Mouse (Mus musculus) ES-Bruce4 (cell line): Measurements from ENCODE around the gene Iars2. TPM values are rescaled to one million over a fixed set of nuclear protein-coding genes. Genes with fewer than 3 reads are reported as not detected.
A peak's percentile ranks its signal among the peaks of the same experiment; 100 is the strongest.

Experiments used
- H3K27ac ChIP-seq: 2 replicates; pipeline ENCODE4 v1.5.1; 2012; ENCODE audit warnings: low read length, inconsistent platforms; ENCODE audit not compliant: insufficient read depth
- H3K27me3 ChIP-seq: 2 replicates; pipeline ENCODE4 v1.6.1; 2012; ENCODE audit warnings: mild to moderate bottlenecking, low read length, inconsistent platforms; ENCODE audit not compliant: control insufficient read depth, poor library complexity, insufficient read depth, severe bottlenecking
- H3K36me3 ChIP-seq: 2 replicates; pipeline ENCODE4 v1.6.1; 2012; ENCODE audit warnings: inconsistent platforms, mild to moderate bottlenecking, low read length, moderate library complexity; ENCODE audit not compliant: control insufficient read depth, poor library complexity, insufficient read depth, severe bottlenecking
- H3K4me1 ChIP-seq: one replicate; pipeline ENCODE4 v1.8.1; 2011; ENCODE audit warnings: low read length; ENCODE audit not compliant: control insufficient read depth, insufficient read depth
- H3K4me3 ChIP-seq: 2 replicates; pipeline ENCODE4 v1.5.1; 2011; ENCODE audit warnings: low read depth, mild to moderate bottlenecking, low read length
- H3K9ac ChIP-seq: 2 replicates; pipeline ENCODE4 v1.6.1; 2012; ENCODE audit warnings: low read depth, mild to moderate bottlenecking, inconsistent platforms; ENCODE audit not compliant: poor library complexity, severe bottlenecking
- H3K9me3 ChIP-seq: replicated peaks from 2 replicates; pipeline ENCODE4 v1.6.1; 2012; ENCODE audit warnings: mild to moderate bottlenecking, low read length, inconsistent platforms; ENCODE audit not compliant: control insufficient read depth, poor library complexity, insufficient read depth, severe bottlenecking
- CTCF ChIP-seq: IDR thresholded peaks from one replicate; pipeline ENCODE4 v1.8.1; 2011; ENCODE audit warnings: low read depth, low read length
- EP300 ChIP-seq: IDR thresholded peaks from 2 replicates; pipeline ENCODE4 v1.6.1; 2011; ENCODE audit warnings: low read depth, low read length; ENCODE audit not compliant: insufficient read depth
- POLR2A ChIP-seq: IDR thresholded peaks from one replicate; pipeline ENCODE4 v1.8.1; 2011; ENCODE audit warnings: low read length; ENCODE audit not compliant: insufficient read depth
- polyA plus RNA-seq: library from polyadenylated mRNA; stranded (reverse); fragments of >200 nt; gene quantifications from 2 replicates; pipeline ENCODE4 v1.2.4, GENCODE M21; 2011; ENCODE audit warnings: low read depth; ENCODE audit not compliant: missing spikeins, insufficient read depth, insufficient read length

The Iars2 gene
- polyA plus RNA-seq, 1 experiment = 55.5 TPM

DNA sequence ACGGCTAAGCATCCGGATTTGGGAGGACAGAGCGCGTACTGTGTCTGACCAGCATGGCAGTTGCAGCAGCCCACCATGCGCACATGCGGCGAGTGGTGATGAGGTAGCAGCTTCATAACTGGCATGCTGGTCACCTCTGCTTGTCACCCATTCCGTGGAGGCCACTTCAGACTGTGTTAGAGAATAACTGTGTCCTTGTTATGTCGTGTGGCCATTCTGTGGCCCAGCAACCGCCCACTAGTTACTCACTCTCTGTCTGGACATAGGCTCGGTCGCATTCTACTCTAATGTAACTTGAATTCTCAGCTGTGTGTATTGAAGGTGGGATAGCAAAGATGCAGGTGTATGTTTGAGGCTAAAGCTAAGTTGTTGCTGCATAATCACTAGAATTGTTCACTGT is 73.9 kb downstream of the Iars2 start:
- H3K27me3 ChIP-seq = no peaks in the 10 kb centered on the region
- TF ChIP-seq EP300 (no peak), POLR2A (no peak), CTCF (no peak)
- H3K36me3 ChIP-seq = peaks cover 8% of the 10 kb centered on the region
- H3K4me3 ChIP-seq = no peak overlapping the region
- H3K9ac ChIP-seq = no peak overlapping the region
- H3K9me3 ChIP-seq = no peaks in the 10 kb centered on the region
- H3K27ac ChIP-seq = no peak overlapping the region
- no peaks in the 10 kb centered on the region for H3K4me1 ChIP-seq

DNA sequence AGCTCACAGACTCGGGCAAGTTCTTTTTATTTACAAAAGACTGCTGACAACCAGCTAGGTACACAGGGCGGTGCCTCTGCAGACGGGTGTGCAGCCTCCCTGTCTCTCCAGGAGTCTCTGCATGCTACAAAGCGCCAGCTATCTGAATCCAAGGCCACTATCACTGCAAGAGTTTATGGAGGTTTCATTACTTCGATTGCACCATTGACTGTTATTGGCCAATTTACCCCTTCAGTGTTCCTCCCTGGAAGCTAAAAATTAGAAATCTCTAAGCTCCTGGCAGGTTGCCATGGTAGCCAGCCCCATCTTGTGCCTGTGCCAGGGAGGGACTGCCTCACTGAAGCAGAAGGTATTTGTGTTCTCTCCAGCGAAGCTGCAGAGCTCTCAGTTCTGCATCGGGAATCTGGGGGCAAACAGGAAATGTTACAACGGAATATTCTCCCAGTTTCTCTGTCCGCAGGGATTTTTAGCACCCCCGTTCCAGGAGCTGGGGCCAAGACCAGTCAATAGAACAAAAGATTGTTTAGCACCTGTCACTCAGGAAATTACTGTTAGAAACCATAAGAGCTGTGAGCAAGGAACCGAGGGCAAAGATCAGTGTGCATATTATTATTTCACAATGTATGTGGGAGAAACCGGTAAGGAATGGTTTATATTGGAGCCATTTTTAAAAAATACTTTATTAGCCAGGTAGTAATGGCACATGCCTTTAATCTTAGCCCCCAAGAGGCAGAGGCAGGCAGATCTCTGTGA is 75.9 kb downstream of the Iars2 start:
- Histone ChIP-seq H3K9ac (no peak overlapping the region), H3K27ac (no peak overlapping the region), H3K4me3 (no peak overlapping the region), H3K9me3 (no peaks in the 10 kb centered on the region), H3K4me1 (no peaks in the 10 kb centered on the region), H3K27me3 (no peaks in the 10 kb centered on the region), H3K36me3 (peaks cover 10% of the 10 kb centered on the region)
- TF ChIP-seq POLR2A (no peak), CTCF (no peak), EP300 (no peak)

DNA sequence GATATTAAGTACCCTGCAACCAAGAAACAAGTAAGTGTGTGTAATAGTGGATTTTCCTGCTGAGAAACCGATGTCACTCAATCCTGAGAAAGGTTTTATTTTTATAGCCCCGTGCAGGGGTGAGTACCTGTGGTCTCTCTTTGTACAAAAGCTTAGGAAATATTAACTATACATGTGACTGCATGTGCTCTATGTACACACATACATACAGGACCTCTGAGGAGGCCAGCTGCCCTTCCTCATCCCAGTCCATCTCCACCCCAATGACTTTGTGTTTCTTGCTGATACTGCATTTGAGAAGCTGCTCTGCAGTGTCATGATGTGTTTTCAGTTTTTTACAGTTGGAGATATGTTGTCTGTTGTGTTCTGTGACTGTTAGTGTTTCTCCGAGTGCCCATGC is 76.8 kb downstream of the Iars2 start:
- H3K4me3 ChIP-seq = no peak overlapping the region
- H3K27me3 ChIP-seq = no peaks in the 10 kb centered on the region
- no peaks in the 10 kb centered on the region for H3K4me1 ChIP-seq
- H3K36me3 ChIP-seq = peaks cover 10% of the 10 kb centered on the region
- no peak overlapping the region for H3K9ac ChIP-seq
- H3K9me3 ChIP-seq = no peaks in the 10 kb centered on the region
- no peak for TF ChIP-seq POLR2A
- TF ChIP-seq CTCF = no peak
- no peak for TF ChIP-seq EP300
- H3K27ac ChIP-seq = no peak overlapping the region

DNA sequence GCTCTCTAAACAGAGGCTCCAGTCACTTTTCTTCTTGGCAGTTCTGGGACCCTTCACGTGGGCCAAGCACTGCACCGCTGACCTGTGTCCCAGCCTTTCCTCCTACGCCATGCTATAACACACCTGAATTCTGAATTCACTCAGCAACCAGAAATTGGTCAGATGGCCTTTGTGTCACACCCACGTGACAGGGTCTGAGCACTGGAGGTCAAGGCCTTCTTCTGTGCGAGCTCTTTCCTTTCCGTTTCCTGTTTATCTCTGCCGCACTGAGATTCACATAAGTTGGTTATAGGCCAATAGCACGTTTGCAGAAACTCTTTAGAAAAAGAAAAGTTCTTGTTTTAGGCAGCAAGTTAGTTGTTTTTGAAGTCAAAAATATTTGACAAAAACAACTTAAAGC is 80.5 kb downstream of the Iars2 start:
- no peak overlapping the region for H3K4me3 ChIP-seq
- no peaks in the 10 kb centered on the region for H3K4me1 ChIP-seq
- no peak overlapping the region for H3K27ac ChIP-seq
- H3K27me3 ChIP-seq = no peaks in the 10 kb centered on the region
- no peak overlapping the region for H3K9ac ChIP-seq
- TF ChIP-seq CTCF = no peak
- TF ChIP-seq EP300 = no peak
- no peak for TF ChIP-seq POLR2A
- H3K36me3 ChIP-seq = peaks cover 10% of the 10 kb centered on the region
- no peaks in the 10 kb centered on the region for H3K9me3 ChIP-seq

DNA sequence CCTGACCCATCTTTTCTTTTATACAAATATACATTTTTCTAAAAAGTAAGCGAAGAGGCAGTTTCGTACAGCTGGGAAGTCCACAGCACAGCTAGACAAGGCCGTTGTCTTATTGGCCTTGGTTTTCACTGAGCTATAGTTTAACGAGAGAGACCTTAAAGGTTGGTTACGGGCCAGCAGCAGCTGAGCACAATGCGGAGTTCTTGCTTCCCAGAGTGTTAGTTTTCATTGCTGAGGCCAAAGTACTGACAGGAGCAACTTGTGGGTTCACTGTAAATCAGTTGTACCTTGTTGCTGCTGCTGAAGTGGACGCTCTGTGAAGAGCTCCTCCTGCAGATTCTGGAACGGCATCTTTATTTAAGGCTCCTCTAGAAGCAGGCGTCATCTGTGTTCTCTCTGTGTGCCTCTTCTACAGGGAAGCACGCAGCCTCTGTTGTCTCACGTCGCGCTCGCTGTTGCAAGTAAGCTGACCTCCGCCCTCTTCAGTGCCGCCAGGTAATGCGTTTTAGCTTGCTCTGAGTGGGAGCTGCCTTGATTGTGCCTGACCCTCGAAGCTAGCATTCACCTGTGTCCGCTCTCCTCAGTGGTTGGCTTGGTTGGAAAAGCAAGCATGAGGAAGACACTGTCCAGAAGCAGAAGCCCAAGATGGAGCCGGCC is 81.6 kb downstream of the Iars2 start:
- no peaks in the 10 kb centered on the region for H3K27me3 ChIP-seq
- H3K36me3 ChIP-seq = peaks cover 4% of the 10 kb centered on the region; the same call in 1 of the 2 replicates
- TF ChIP-seq CTCF = no peak
- TF ChIP-seq EP300 = no peak
- TF ChIP-seq POLR2A = no peak
- no peaks in the 10 kb centered on the region for H3K4me1 ChIP-seq
- 0 out of 2 replicates have a peak overlapping the region, but pooled peaks have one; percentile 5 for H3K4me3 ChIP-seq
- no peaks in the 10 kb centered on the region for H3K9me3 ChIP-seq
- H3K27ac ChIP-seq = no peak overlapping the region
- no peak overlapping the region for H3K9ac ChIP-seq

DNA sequence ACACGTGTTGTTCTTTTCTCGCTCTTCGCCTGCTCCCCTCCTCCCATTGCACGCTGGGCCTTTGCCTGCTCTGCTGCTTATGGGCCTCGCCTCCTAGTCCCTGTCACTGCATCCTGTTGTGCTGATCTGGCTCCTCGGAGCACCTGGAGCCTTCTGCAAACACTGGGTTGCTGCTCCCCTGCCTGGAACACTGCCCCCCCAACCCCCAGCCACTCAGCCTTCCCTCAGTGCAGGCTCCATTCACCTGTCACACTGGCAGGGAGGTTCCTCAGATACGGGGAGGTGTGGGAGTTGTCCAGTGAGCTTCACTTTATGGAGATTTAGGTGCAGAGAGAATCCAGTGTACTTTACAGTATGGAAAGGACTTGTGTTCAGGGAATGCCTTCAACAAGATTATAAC is 83.7 kb downstream of the Iars2 start:
- Histone ChIP-seq H3K36me3 (peaks cover 2% of the 10 kb centered on the region; the same call in 1 of the 2 replicates), H3K9me3 (no peaks in the 10 kb centered on the region), H3K4me1 (no peaks in the 10 kb centered on the region), H3K9ac (no peak overlapping the region), H3K27me3 (no peaks in the 10 kb centered on the region), H3K4me3 (no peak overlapping the region), H3K27ac (no peak overlapping the region)
- TF ChIP-seq POLR2A = no peak
